Mouse (Mus musculus): ENCODE data around the gene Nod2.

DNA sequence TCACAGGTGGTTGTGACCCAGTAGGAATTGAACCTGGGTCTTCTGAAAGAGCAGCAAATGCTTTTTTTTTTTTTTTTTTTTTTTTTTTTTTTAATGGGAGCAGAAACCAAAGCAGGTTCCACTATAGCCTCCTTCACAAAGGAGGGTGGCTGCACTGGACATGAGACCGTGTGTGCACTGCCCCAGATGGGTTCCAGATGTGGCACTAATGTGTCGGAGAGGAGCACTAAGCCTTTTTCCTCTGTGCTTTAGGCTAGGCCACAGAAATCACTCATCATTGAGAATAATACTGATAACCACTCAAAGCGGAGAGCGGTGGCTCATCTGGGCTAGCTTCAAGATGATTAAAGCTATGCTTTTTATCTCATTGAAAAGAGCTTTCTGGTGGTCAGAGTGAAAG lies 46.3 kb downstream of the Nod2 start:
- no peak for TF ChIP-seq MYB (IDR thresholded peaks at IDR 0.05; ENCODE audit: low read depth, low read length)
- no peak for TF ChIP-seq POLR2AphosphoS2 (IDR thresholded peaks at IDR 0.05; ENCODE audit: low read length)
- no peak for TF ChIP-seq CTCF (IDR thresholded peaks at IDR 0.05 in 2 of 3, conservative IDR thresholded peaks at IDR 0.05 in 1 of 3; ENCODE audit: control insufficient read depth in 1 of 3, insufficient read depth in 1 of 3, low read depth in 2 of 3, low read length in 3 of 3, poor library complexity in 1 of 3, severe bottlenecking in 1 of 3)
- TF ChIP-seq RAD21 (IDR thresholded peaks at IDR 0.05; ENCODE audit: low read depth, low read length): no peak
- no peak for TF ChIP-seq EP300 (IDR thresholded peaks at IDR 0.05; ENCODE audit: low read depth in 1 of 2, low read length in 2 of 2)
- TF ChIP-seq GABPA (IDR thresholded peaks at IDR 0.05; ENCODE audit: low read depth, low read length): no peak
- no peak for TF ChIP-seq MYC (IDR thresholded peaks at IDR 0.05; ENCODE audit: low read depth, low read length)
- TF ChIP-seq E2F4 (IDR thresholded peaks at IDR 0.05; ENCODE audit: borderline replicate concordance, low read depth, low read length): no peak
- TF ChIP-seq MEF2A (IDR thresholded peaks at IDR 0.05; ENCODE audit: extremely low read depth, insufficient replicate concordance, low read depth, low read length, poor library complexity, severe bottlenecking): no peak
